Mouse (Mus musculus) heart, postnatal 0 days (tissue): ENCODE measurements around the gene Spata31d1d.

ENCODE experiments used
- CTCF ChIP-seq: IDR thresholded peaks from 2 replicates; pipeline ENCODE4 v1.5.1; 2016; ENCODE audit warnings: antibody characterized with exemption, control low read depth, low read depth
- EP300 ChIP-seq: IDR thresholded peaks from 2 replicates; pipeline ENCODE4 v1.6.1; 2016; ENCODE audit warnings: antibody characterized with exemption, low read depth

- TF ChIP-seq CTCF (no peak), EP300 (no peak)
Observed at GRCm38 (mm10) chr13:59689843-59690242, 41.7 kb downstream of the Spata31d1d start.
